Mouse (Mus musculus): ENCODE measurements around the gene Coa4.
"Not testable (repeated sequence)": the region's sequence is repeated elsewhere in the genome, so short reads cannot be mapped to it uniquely, and the experiment has no call there.

Coa4 gene

GRCm38 (mm10) chr7:100561861-100562587 lies 25.2 kb downstream of the Coa4 start:
- in situ Hi-C loops (cut with MboI): no loop called here

- in situ Hi-C loops (cut with MboI): not testable (repeated sequence)
Measured at GRCm38 (mm10) chr7:100567238-100567637, 30.4 kb downstream of the Coa4 start.

GRCm38 (mm10) chr7:100569907-100570306 lies 33.0 kb downstream of the Coa4 start:
- in situ Hi-C loops (cut with MboI): no loop called here

- in situ Hi-C loops (cut with MboI): no loop called here
Measured at GRCm38 (mm10) chr7:100570930-100571715, 34.3 kb downstream of the Coa4 start.

DNA sequence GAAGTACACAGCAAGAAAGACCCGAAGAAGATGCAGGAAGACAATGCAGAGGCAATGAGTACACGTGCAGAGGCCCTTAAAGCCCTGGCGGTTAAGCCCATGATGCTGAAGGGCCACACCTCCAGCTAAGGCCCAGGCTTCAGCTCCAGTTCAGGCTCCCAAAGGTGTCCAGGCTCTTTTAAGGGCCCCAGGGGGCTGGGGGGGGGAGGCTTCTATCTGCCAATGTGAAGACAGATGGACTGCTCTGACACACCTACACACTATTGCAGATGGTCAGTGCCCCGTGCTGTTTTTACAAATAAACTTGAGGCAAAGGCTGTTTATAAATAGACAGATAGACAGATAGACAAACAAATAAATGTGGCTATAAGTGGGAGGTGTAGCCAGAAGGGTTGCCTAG lies 35.2 kb downstream of the Coa4 start:
- in situ Hi-C loops (cut with MboI): no loop called here

GRCm38 (mm10) chr7:100572704-100573103 lies 35.8 kb downstream of the Coa4 start:
- in situ Hi-C loops (cut with MboI): no loop called here

DNA sequence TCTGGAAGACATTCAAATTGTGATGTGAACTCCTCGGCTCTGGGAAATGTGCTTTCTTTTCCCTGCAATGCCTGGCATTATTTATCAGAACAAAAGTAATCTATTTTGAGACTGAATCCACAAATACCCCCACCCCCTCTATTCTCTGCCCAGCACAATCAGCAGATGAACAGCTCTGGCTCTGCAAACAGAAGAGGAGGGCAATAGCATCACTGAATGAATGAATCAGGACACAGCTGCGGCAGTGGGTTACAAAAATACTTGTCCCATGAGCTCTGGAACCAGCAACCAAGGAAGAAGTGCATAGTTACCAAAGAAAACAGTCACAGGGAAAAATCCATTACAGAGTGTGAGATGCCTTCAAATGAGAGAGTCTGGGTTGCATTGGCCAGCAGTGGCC lies 41.9 kb downstream of the Coa4 start:
- in situ Hi-C loops (cut with MboI): no loop called here

DNA sequence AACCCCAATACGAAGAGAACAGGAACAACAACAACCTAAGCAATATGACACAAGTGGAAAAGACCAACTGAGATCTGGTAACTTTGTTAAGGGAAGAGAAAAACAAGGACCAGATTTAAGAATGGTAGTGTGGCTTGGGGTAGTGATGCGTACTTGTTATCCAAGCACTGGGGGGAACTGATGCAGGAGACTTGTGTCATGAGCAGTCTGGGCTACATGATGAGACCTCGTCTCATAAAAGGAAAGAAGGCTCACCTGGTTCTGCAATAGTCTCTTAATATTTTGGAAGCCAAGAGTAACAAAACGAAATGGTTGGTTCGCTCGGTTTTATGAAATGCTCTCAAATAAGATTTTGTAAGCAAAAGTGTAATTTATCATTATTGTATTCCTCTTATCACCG lies 45.4 kb downstream of the Coa4 start:
- in situ Hi-C loops (cut with MboI): no loop called here

- in situ Hi-C loops (cut with MboI): no loop called here
Measured at GRCm38 (mm10) chr7:100582727-100583236, 45.9 kb downstream of the Coa4 start.

GRCm38 (mm10) chr7:100589816-100590215 lies 52.9 kb downstream of the Coa4 start:
- in situ Hi-C loops (cut with MboI): no loop called here

Data from mature B cell (primary cell).